Mouse (Mus musculus): ENCODE results near the gene Tifa.

Gene Tifa

GRCm38 (mm10) chr3:127830183-127830582 lies 40.6 kb downstream of the Tifa start:
- no peak for DNase-seq

GRCm38 (mm10) chr3:127831079-127831478 lies 41.5 kb downstream of the Tifa start:
- DNase-seq: no peak

GRCm38 (mm10) chr3:127834040-127834439 lies 44.4 kb downstream of the Tifa start:
- peak; percentile 44 for DNase-seq

- DNase-seq: peak; percentile 20
These were observed 46.0 kb downstream of the Tifa start for GRCm38 (mm10) chr3:127835594-127835993.

- peak; percentile 37 for DNase-seq
These were observed 47.2 kb downstream of the Tifa start for GRCm38 (mm10) chr3:127836798-127837153.

- DNase-seq: peak; percentile 97
These were observed 47.7 kb downstream of the Tifa start, which contains the start of gene Ap1ar for GRCm38 (mm10) chr3:127837154-127837865. TSS of gene Ap1ar (minus strand) at chr3:127837523.

GRCm38 (mm10) chr3:127837972-127838644 lies 48.5 kb downstream of the Tifa start:
- no peak for DNase-seq

GRCm38 (mm10) chr3:127841926-127842325 lies 52.3 kb downstream of the Tifa start:
- DNase-seq: no peak

DNA sequence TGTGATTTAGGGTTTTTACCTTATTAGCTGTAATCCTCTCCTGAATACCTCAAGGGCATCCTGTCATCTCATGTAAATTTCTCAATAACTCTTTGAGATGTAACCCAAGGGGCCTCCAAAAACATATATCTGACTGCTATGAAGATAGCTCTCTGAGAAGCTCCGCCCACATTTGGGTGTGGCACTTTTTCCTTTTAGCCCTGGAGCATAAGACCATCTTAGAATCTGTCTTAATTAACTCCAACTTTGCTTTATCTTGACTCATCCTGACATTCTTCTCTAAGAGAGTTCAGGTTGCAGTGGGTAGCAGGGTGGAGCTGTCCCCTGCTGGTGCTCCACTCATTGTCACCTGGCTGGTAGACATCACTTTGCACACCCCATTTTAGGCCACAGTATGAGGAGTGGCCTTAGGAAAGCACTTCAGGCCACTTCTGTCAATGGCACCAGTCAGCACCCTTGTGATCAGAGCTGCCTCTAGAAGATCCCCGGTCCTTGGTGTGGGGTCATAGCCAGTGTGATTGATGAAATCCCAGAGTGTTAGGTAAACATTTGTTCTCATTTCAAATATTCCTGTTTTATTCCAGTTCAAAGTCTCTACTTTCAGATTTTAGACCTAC lies 53.8 kb downstream of the Tifa start:
- DNase-seq: no peak

GRCm38 (mm10) chr3:127843941-127844327 lies 54.3 kb downstream of the Tifa start:
- DNase-seq: no peak

GRCm38 (mm10) chr3:127848088-127848808 lies 58.6 kb downstream of the Tifa start:
- no peak for DNase-seq

GRCm38 (mm10) chr3:127849922-127850321 lies 60.3 kb downstream of the Tifa start:
- no peak for DNase-seq

- DNase-seq: no peak
These were observed 61.4 kb downstream of the Tifa start for GRCm38 (mm10) chr3:127850776-127851646.

DNA sequence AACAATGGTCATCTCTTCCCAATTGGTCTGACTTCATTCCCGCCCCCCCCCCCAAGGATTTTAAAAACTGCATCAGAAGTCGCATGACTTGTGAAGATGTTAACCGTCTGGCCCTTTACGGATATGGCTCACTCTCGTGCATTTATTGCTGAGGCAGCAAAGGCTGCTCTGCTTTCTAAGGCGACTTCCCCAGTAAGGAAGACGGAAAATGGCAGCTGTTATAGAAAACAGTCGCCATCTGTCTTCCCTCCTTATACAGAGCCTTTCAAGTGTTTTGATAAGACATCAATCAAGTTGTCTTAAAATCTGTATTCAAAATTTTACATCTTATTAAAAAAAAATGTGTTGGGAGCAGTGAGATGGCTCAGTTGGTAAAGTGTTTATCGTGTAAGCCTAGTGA lies 63.1 kb downstream of the Tifa start:
- no peak for DNase-seq

- DNase-seq: peak; percentile 80
These were observed 64.0 kb downstream of the Tifa start for GRCm38 (mm10) chr3:127853431-127854206.

DNA sequence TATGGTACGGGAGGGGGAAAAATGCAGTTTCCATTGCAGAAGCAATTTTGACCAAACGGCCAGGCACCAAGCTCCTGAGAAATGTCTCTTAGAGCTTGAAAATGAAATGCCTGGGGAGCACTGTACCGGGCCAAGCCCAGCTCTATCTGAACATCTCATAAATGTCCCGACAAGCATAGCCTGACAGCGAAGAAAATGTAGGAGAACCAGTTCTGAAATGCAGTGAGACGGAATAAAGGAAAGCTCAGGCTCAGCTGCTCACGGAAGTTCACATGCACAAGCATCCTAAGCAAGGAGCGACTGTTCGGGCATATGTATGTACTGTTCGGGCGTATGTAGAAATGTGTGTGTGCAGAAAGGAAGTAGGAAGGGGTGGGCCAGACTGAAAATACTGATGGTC lies 71.7 kb downstream of the Tifa start:
- peak; percentile 17 for DNase-seq

- DNase-seq: no peak
These were observed 72.9 kb downstream of the Tifa start for GRCm38 (mm10) chr3:127862479-127862878.

DNA sequence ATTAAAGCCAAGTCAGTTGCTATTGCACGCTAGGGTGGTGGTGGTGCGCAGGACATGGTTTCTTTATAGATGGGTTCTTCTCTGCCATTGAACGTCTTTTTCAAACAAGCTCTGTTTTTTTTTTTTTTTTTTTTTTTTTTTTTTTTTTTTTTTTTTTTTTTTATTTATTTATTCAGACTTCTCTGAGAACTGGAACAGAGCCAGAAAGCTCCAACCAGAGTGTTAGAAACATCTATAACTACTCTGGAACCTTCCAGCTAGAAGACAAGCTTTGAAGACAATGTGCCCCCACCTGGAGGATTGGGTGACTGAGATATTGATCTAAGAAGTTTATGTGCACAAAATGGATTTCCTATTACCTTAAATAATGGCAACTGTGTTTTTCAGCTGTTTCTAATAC lies 74.0 kb downstream of the Tifa start:
- DNase-seq: no peak

DNA sequence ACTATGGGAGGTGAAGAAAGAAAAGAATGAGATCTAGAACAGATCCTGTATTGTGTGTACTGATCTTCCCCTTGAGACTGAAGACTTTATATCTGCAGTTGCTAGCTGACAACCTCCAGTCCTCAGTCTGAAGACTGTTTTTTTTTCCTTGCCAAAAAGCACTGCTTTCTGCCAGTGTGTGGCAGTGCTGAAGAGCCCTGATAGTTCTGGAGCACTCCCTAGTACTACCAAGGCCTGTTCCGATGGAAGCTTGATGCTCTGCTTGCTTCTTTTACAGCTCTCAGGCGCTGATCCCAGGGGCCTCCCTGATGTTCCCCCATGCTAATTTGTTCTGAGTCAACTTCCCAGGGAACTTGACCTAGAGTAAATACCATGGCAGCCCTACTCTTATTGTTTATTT lies 74.6 kb downstream of the Tifa start:
- no peak for DNase-seq

DNA sequence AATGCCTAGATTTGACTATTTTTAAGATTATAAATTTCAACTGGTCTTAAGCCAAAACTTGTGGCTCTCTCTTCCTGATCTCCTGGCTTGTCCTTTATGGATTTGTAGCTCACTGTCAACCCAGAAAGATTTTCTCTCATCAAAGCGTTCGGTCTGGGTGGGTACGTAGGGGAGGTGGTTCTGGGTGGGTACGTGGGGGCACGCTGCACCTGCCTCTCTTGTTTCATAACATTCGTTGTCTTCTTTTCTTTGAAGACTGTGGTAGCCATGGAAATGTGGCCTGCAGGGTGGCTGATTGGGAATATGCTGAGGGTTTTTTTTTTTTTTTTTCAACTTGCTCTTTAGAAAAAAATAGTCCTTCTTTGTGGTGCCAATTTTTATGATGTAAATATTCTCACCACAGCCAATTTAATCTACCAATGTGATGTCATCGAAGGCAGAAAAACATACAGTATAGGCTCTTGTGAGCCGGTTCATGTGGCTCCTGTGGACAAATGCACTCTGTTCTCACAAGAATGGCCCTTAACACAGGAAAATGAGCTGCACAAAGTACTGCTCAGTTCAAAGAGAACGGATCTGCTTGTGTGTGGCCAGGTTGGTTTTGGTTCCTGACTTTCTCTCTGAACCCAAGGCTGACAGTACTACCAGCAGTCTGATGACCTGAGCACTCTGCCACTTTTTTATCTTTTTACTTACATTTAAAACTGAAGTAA lies 78.6 kb downstream of the Tifa start:
- DNase-seq: no peak

DNA sequence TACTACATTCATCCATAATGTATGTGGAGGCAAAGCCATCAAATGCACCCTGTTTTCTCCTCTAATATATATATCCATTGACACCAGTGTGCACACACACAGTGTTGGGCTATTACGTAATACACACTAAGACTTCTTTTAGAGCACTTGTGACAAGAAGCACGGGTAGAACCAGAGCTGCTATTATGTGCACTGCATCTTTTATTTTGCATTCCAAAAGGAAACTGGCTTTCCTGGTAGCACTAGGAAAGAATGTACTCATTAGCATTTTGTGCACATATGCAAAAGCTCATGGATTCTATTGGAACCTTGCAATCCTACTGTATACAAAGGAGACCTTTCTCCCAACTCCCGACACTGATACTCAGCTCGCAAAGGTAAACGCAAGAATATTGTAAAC lies 79.3 kb downstream of the Tifa start:
- DNase-seq: no peak
